Mouse (Mus musculus) ES-CJ7 (cell line): ENCODE data around the gene Cpn1.
A peak's percentile ranks its signal among the peaks of the same experiment; 100 is the strongest.

Source experiments
- DNase-seq: peaks from one replicate; pipeline ENCODE4 v3.0.0; 2011; ENCODE audit warnings: low read depth, low spot score

Gene Cpn1

GRCm38 (mm10) chr19:43990362-43990761, 4.0 kb upstream of the Cpn1 start:
- DNase-seq, result peak; percentile 40

GRCm38 (mm10) chr19:43981992-43982391, 4.4 kb downstream of the Cpn1 start:
- no peak for DNase-seq

- DNase-seq, result peak; percentile 28
Measured at GRCm38 (mm10) chr19:43980711-43981110, 5.6 kb downstream of the Cpn1 start.

- DNase-seq, result no peak
Measured at GRCm38 (mm10) chr19:43977799-43978198, 8.6 kb downstream of the Cpn1 start.

GRCm38 (mm10) chr19:43976661-43977060, 9.7 kb downstream of the Cpn1 start:
- peak; percentile 64 for DNase-seq

- no peak for DNase-seq
Measured at GRCm38 (mm10) chr19:43974221-43974620, 12.1 kb downstream of the Cpn1 start.

- no peak for DNase-seq
Measured at GRCm38 (mm10) chr19:43973711-43974110, 12.6 kb downstream of the Cpn1 start.

- no peak for DNase-seq
Measured at GRCm38 (mm10) chr19:43972129-43972528, 14.2 kb downstream of the Cpn1 start.

- no peak for DNase-seq
Measured at GRCm38 (mm10) chr19:43968436-43969026, 17.8 kb downstream of the Cpn1 start.

- DNase-seq, result no peak
Measured at GRCm38 (mm10) chr19:43966481-43966880, 19.9 kb downstream of the Cpn1 start.

GRCm38 (mm10) chr19:43965496-43966085, 20.8 kb downstream of the Cpn1 start:
- DNase-seq, result no peak

- DNase-seq, result no peak
Measured at GRCm38 (mm10) chr19:43962795-43963194, 23.6 kb downstream of the Cpn1 start.

GRCm38 (mm10) chr19:43961185-43961584, 25.2 kb downstream of the Cpn1 start:
- peak; percentile 61 for DNase-seq

- DNase-seq, result no peak
Measured at GRCm38 (mm10) chr19:43960014-43960413, 26.3 kb downstream of the Cpn1 start.

- DNase-seq, result peak; percentile 79
Measured at GRCm38 (mm10) chr19:43959162-43959561, 27.2 kb downstream of the Cpn1 start.

- no peak for DNase-seq
Measured at GRCm38 (mm10) chr19:43957881-43958280, 28.5 kb downstream of the Cpn1 start.

GRCm38 (mm10) chr19:43957402-43957801, 29.0 kb downstream of the Cpn1 start:
- DNase-seq, result no peak

GRCm38 (mm10) chr19:43955266-43955665, 31.1 kb downstream of the Cpn1 start:
- DNase-seq, result no peak

GRCm38 (mm10) chr19:43954864-43955263, 31.5 kb downstream of the Cpn1 start:
- DNase-seq, result no peak

GRCm38 (mm10) chr19:43952936-43953335, 33.4 kb downstream of the Cpn1 start:
- DNase-seq, result peak; percentile 70

- peak; percentile 86 for DNase-seq
Measured at GRCm38 (mm10) chr19:43949111-43949810, 37.1 kb downstream of the Cpn1 start.

GRCm38 (mm10) chr19:43944566-43944965, 41.8 kb downstream of the Cpn1 start:
- no peak for DNase-seq

- no peak for DNase-seq
Measured at GRCm38 (mm10) chr19:43943076-43943475, 43.3 kb downstream of the Cpn1 start.
